Mouse (Mus musculus): Measurements from ENCODE around the gene Alg14. TPM values are rescaled to one million over a fixed set of nuclear protein-coding genes. Genes with fewer than 3 reads are reported as not detected.

Gene Alg14
- polyA plus RNA-seq, 1 experiment, result 12.3 TPM

DNA sequence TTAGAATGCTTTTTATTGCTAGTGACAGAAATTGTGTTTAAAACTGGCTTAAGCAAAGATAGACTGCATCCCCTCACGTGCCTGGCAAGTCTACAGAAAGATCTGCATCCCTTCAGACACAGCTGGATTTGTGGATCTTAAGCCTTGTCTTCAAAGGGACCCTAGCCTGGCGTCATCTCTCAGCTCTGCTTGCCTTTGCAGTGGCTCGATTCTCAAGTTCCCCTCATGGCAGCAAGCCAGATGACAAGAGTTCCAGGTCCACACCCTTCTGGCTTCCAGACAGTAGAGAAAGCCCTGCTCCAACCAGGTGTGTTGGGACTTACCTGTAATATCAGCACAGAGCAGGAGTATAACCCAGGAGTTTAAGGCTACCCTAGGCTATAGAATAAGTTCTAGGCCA is 65.5 kb downstream of the Alg14 start:
- Histone ChIP-seq H3K79me2 (ENCODE audit: control insufficient read depth, insufficient read depth) (no peaks in the 10 kb centered on the region), H3K79me3 (ENCODE audit: low read depth) (no peaks in the 10 kb centered on the region), H3ac (ENCODE audit: control insufficient read depth, insufficient read length, low read depth) (no peak overlapping the region), H3K4me3 (ENCODE audit: insufficient read depth, poor library complexity, severe bottlenecking) (no peak overlapping the region), H3K27me3 (ENCODE audit: control insufficient read depth, insufficient read depth, insufficient read length) (no peaks in the 10 kb centered on the region), H3K36me3 (ENCODE audit: control insufficient read depth, insufficient read depth) (no peaks in the 10 kb centered on the region)
- no peak for TF ChIP-seq CEBPB (IDR thresholded peaks at IDR 0.05; ENCODE audit: low read depth)
- TF ChIP-seq MYOD1 (IDR thresholded peaks at IDR 0.05; ENCODE audit: control insufficient read depth, insufficient read length, low read depth), result no peak
- no peak for TF ChIP-seq MAX (IDR thresholded peaks at IDR 0.05)
- TF ChIP-seq CTCF (IDR thresholded peaks at IDR 0.05; ENCODE audit: control insufficient read depth, insufficient read depth, insufficient read length), result no peak
- no peak for TF ChIP-seq MYOG (IDR thresholded peaks at IDR 0.05; ENCODE audit: control insufficient read depth, extremely low read depth, insufficient read length)
- no peak for TF ChIP-seq FOSL1 (IDR thresholded peaks at IDR 0.05; ENCODE audit: insufficient read depth, low read length, poor library complexity, severe bottlenecking)

DNA sequence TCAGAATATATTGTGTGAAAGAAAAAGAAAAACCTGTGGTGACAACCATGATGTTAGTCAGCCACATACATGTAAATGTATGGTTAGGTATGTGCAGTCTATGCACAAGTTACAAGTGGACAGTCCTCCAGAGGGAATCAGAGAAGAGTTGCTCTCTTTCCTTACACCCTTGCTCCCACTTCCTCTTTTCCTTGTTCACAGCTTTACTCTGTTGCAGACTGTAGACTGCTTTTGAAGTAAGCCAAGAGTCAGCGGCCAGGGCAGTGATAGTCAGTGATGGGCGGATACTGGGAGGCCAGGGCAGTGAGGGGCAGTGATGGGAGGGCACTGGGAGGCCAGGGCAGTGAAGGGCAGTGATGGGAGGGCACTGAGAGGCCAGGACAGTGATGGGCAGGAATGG is 66.7 kb downstream of the Alg14 start:
- Histone ChIP-seq H3K4me3 (ENCODE audit: insufficient read depth, poor library complexity, severe bottlenecking) (no peak overlapping the region), H3K27me3 (ENCODE audit: control insufficient read depth, insufficient read depth, insufficient read length) (no peaks in the 10 kb centered on the region), H3K79me3 (ENCODE audit: low read depth) (no peaks in the 10 kb centered on the region), H3ac (ENCODE audit: control insufficient read depth, insufficient read length, low read depth) (no peak overlapping the region), H3K79me2 (ENCODE audit: control insufficient read depth, insufficient read depth) (no peaks in the 10 kb centered on the region), H3K36me3 (ENCODE audit: control insufficient read depth, insufficient read depth) (no peaks in the 10 kb centered on the region)
- TF ChIP-seq MYOD1 (IDR thresholded peaks at IDR 0.05; ENCODE audit: control insufficient read depth, insufficient read length, low read depth), result no peak

DNA sequence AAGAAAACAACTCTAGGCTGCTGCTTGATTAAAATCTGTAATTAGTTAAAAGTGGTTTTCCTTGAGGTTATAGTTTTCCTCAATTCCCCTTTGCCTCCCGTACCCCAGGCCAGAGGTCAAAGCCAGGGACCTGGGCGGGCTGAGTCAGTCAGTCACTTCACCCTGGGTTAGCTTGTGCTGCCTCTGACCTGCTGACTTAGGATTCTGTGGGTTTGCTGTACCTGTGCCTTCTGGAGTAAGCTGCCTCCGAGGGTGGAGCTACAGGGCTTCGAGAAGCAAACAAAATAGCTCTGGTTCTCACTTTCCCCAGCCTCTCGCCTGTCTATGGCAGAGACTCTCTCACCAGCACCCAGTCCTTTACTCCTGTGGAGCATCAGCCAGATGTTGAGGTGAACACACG is 67.3 kb downstream of the Alg14 start:
- Histone ChIP-seq H3ac (ENCODE audit: control insufficient read depth, insufficient read length, low read depth) (no peak overlapping the region), H3K27me3 (ENCODE audit: control insufficient read depth, insufficient read depth, insufficient read length) (no peaks in the 10 kb centered on the region), H3K4me3 (ENCODE audit: insufficient read depth, poor library complexity, severe bottlenecking) (no peak overlapping the region), H3K79me3 (ENCODE audit: low read depth) (no peaks in the 10 kb centered on the region), H3K36me3 (ENCODE audit: control insufficient read depth, insufficient read depth) (no peaks in the 10 kb centered on the region), H3K79me2 (ENCODE audit: control insufficient read depth, insufficient read depth) (no peaks in the 10 kb centered on the region)
- TF ChIP-seq USF1 (IDR thresholded peaks at IDR 0.05; ENCODE audit: low read depth) (no peak), CEBPB (IDR thresholded peaks at IDR 0.05; ENCODE audit: low read depth) (no peak), MYOD1 (IDR thresholded peaks at IDR 0.05; ENCODE audit: control insufficient read depth, insufficient read length, low read depth) (no peak)

DNA sequence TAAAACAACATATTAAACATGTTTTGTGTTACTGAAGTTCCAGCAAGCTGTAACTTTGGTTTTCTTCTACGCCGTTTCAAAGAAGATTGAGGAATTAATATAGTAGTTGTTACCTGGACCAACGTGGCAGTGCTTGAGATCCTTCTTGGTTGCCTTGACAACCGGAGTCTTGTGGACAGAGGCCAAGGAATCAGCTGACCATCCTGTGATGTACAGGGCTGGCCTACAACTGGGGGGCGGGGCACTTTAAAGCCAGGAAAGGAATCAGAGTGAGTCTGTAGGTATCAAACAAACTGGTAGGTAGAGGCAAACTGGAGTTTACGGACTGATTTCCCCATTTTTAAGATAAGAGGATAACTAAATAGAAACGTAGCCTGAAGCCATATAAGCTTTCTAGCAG is 67.7 kb downstream of the Alg14 start:
- H3K79me2 ChIP-seq (ENCODE audit: control insufficient read depth, insufficient read depth), result no peaks in the 10 kb centered on the region
- TF ChIP-seq FOSL1 (IDR thresholded peaks at IDR 0.05; ENCODE audit: insufficient read depth, low read length, poor library complexity, severe bottlenecking), result no peak
- TF ChIP-seq MYOG (IDR thresholded peaks at IDR 0.05; ENCODE audit: control insufficient read depth, extremely low read depth, insufficient read length), result no peak
- no peak for TF ChIP-seq MYOD1 (IDR thresholded peaks at IDR 0.05; ENCODE audit: control insufficient read depth, insufficient read length, low read depth)
- no peak for TF ChIP-seq CEBPB (IDR thresholded peaks at IDR 0.05; ENCODE audit: low read depth)
- no peak for TF ChIP-seq USF1 (IDR thresholded peaks at IDR 0.05; ENCODE audit: low read depth)
- TF ChIP-seq CTCF (IDR thresholded peaks at IDR 0.05; ENCODE audit: control insufficient read depth, insufficient read depth, insufficient read length), result no peak
- no peak for TF ChIP-seq MAX (IDR thresholded peaks at IDR 0.05)
- H3K27me3 ChIP-seq (ENCODE audit: control insufficient read depth, insufficient read depth, insufficient read length), result no peaks in the 10 kb centered on the region
- no peak overlapping the region for H3K4me3 ChIP-seq (ENCODE audit: insufficient read depth, poor library complexity, severe bottlenecking)
- H3K79me3 ChIP-seq (ENCODE audit: low read depth), result no peaks in the 10 kb centered on the region
- no peaks in the 10 kb centered on the region for H3K36me3 ChIP-seq (ENCODE audit: control insufficient read depth, insufficient read depth)
- H3ac ChIP-seq (ENCODE audit: control insufficient read depth, insufficient read length, low read depth), result no peak overlapping the region

DNA sequence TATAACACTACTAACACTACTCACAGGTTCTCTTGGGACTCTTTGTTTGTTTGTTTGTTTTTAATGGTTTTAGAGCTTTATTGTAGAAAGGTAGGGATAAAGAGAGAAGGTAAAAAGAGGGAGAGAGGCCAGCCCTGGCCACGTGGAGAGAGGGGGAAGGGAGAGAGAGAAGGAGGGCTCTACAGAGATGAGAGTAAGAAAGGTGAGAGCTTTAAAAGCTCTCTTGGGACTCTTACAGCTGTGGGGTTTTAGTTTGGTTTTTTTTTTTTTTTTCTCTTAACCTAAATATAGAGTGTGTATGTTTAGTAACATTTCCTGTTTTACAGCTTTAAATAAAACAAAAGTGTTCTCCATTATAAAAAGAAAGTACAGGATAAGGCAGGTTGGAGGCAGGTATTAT is 70.4 kb downstream of the Alg14 start:
- H3ac ChIP-seq (ENCODE audit: control insufficient read depth, insufficient read length, low read depth), result no peak overlapping the region
- no peaks in the 10 kb centered on the region for H3K27me3 ChIP-seq (ENCODE audit: control insufficient read depth, insufficient read depth, insufficient read length)
- no peaks in the 10 kb centered on the region for H3K79me3 ChIP-seq (ENCODE audit: low read depth)
- no peak for TF ChIP-seq USF1 (IDR thresholded peaks at IDR 0.05; ENCODE audit: low read depth)
- no peak for TF ChIP-seq MYOD1 (IDR thresholded peaks at IDR 0.05; ENCODE audit: control insufficient read depth, insufficient read length, low read depth)
- TF ChIP-seq FOSL1 (IDR thresholded peaks at IDR 0.05; ENCODE audit: insufficient read depth, low read length, poor library complexity, severe bottlenecking), result no peak
- TF ChIP-seq CTCF (IDR thresholded peaks at IDR 0.05; ENCODE audit: control insufficient read depth, insufficient read depth, insufficient read length), result no peak
- TF ChIP-seq CEBPB (IDR thresholded peaks at IDR 0.05; ENCODE audit: low read depth), result no peak
- no peak for TF ChIP-seq MAX (IDR thresholded peaks at IDR 0.05)
- TF ChIP-seq MYOG (IDR thresholded peaks at IDR 0.05; ENCODE audit: control insufficient read depth, extremely low read depth, insufficient read length), result no peak
- no peaks in the 10 kb centered on the region for H3K79me2 ChIP-seq (ENCODE audit: control insufficient read depth, insufficient read depth)
- no peak overlapping the region for H3K4me3 ChIP-seq (ENCODE audit: insufficient read depth, poor library complexity, severe bottlenecking)
- no peaks in the 10 kb centered on the region for H3K36me3 ChIP-seq (ENCODE audit: control insufficient read depth, insufficient read depth)

DNA sequence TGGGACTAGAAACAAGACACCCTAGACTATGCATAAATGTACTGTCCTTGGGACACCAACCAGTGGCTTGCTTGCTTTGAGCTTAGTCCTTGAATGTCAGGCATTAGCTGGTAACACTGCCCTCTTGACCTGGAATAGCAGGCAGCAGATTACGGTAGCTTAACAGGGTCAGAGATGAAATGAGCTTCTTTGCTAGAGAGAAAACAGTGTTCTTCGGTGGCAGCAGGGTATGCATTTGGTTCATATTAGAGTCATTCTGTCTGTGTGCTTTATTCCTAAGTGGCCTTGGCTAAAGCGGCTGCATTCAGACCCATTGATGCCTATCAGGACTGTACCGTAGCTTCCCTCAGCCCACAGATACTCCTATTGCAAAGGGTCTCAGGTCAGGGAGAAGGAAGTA is 72.8 kb downstream of the Alg14 start:
- Histone ChIP-seq H3K27me3 (ENCODE audit: control insufficient read depth, insufficient read depth, insufficient read length) (no peaks in the 10 kb centered on the region), H3K79me2 (ENCODE audit: control insufficient read depth, insufficient read depth) (no peaks in the 10 kb centered on the region), H3K79me3 (ENCODE audit: low read depth) (no peaks in the 10 kb centered on the region), H3K4me3 (ENCODE audit: insufficient read depth, poor library complexity, severe bottlenecking) (no peak overlapping the region), H3ac (ENCODE audit: control insufficient read depth, insufficient read length, low read depth) (no peak overlapping the region), H3K36me3 (ENCODE audit: control insufficient read depth, insufficient read depth) (no peaks in the 10 kb centered on the region)
- TF ChIP-seq CTCF (IDR thresholded peaks at IDR 0.05; ENCODE audit: control insufficient read depth, insufficient read depth, insufficient read length) (no peak), CEBPB (IDR thresholded peaks at IDR 0.05; ENCODE audit: low read depth) (no peak), MYOG (IDR thresholded peaks at IDR 0.05; ENCODE audit: control insufficient read depth, extremely low read depth, insufficient read length) (no peak), MAX (IDR thresholded peaks at IDR 0.05) (no peak), MYOD1 (IDR thresholded peaks at IDR 0.05; ENCODE audit: control insufficient read depth, insufficient read length, low read depth) (no peak), USF1 (IDR thresholded peaks at IDR 0.05; ENCODE audit: low read depth) (no peak), FOSL1 (IDR thresholded peaks at IDR 0.05; ENCODE audit: insufficient read depth, low read length, poor library complexity, severe bottlenecking) (no peak)

All from C2C12 (cell line).